Mouse (Mus musculus) naive thymus-derived CD4-positive, alpha-beta T cell, adult 2 months (primary cell): ENCODE data around the gene H1foo.

Source experiments
- DNase-seq: peaks from one replicate; pipeline ENCODE4 v3.0.0-alpha.2; 2011; ENCODE audit warnings: low read depth

The H1foo gene

GRCm38 (mm10) chr6:115986472-115987095 is 41.8 kb downstream of the H1foo start:
- DNase-seq = no peak

GRCm38 (mm10) chr6:115987096-115987747 is 42.5 kb downstream of the H1foo start:
- DNase-seq = no peak

- no peak for DNase-seq
Observed at GRCm38 (mm10) chr6:115989032-115989431, 44.3 kb downstream of the H1foo start.

- no peak for DNase-seq
Observed at GRCm38 (mm10) chr6:115989607-115990006, 44.9 kb downstream of the H1foo start.

- DNase-seq = no peak
Observed at GRCm38 (mm10) chr6:115990056-115990455, 45.3 kb downstream of the H1foo start.

- DNase-seq = no peak
Observed at GRCm38 (mm10) chr6:115990479-115990878, 45.7 kb downstream of the H1foo start.

GRCm38 (mm10) chr6:115991108-115991880 is 46.6 kb downstream of the H1foo start:
- DNase-seq = no peak

GRCm38 (mm10) chr6:115991881-115992620 is 47.3 kb downstream of the H1foo start:
- no peak for DNase-seq

- no peak for DNase-seq
Observed at GRCm38 (mm10) chr6:115992981-115993380, 48.2 kb downstream of the H1foo start.

- peak; percentile 69 for DNase-seq
Observed at GRCm38 (mm10) chr6:115993463-115994145, 48.9 kb downstream of the H1foo start.

- DNase-seq = no peak
Observed at GRCm38 (mm10) chr6:115994146-115994876, 49.6 kb downstream of the H1foo start.

GRCm38 (mm10) chr6:115994877-115995520 is 50.3 kb downstream of the H1foo start, which contains the start of gene Plxnd1:
Gene Plxnd1, minus strand, starts transcription at chr6:115995005.
- DNase-seq = peak; percentile 89

GRCm38 (mm10) chr6:115995531-115995941 is 50.8 kb downstream of the H1foo start:
- peak; percentile 44 for DNase-seq

GRCm38 (mm10) chr6:115996171-115996851 is 51.6 kb downstream of the H1foo start:
- peak; percentile 76 for DNase-seq

GRCm38 (mm10) chr6:115997726-115998311 is 53.1 kb downstream of the H1foo start:
- DNase-seq = no peak

GRCm38 (mm10) chr6:115998758-115999157 is 54.0 kb downstream of the H1foo start:
- no peak for DNase-seq

GRCm38 (mm10) chr6:115999227-115999626 is 54.5 kb downstream of the H1foo start:
- DNase-seq = no peak
